Mouse (Mus musculus) fibroblast of lung, adult 2 months (primary cell): Measurements from ENCODE around the gene Ctsh.
A peak's percentile ranks its signal among the peaks of the same experiment; 100 is the strongest.
"Not testable (repeated sequence)": the region's sequence is repeated elsewhere in the genome, so short reads cannot be mapped to it uniquely, and the experiment has no call there.

ENCODE experiments used
- DNase-seq: peaks from one replicate; pipeline ENCODE4 v3.0.0-alpha.2; 2011; ENCODE audit warnings: low read depth

The Ctsh gene

GRCm38 (mm10) chr9:90053852-90054251 is at the start of gene Ctsh:
TSS of gene Ctsh (plus strand) at chr9:90054152.
- no peak for DNase-seq

GRCm38 (mm10) chr9:90006432-90006831 is 47.5 kb upstream of the Ctsh start:
- DNase-seq = no peak

GRCm38 (mm10) chr9:90007094-90007493 is 46.9 kb upstream of the Ctsh start:
- DNase-seq = no peak

- DNase-seq = no peak
These were observed 45.8 kb upstream of the Ctsh start for GRCm38 (mm10) chr9:90008138-90008537.

- no peak for DNase-seq
These were observed 42.1 kb upstream of the Ctsh start for GRCm38 (mm10) chr9:90011849-90012248.

- DNase-seq = no peak
These were observed 39.3 kb upstream of the Ctsh start for GRCm38 (mm10) chr9:90014649-90015048.

- no peak for DNase-seq
These were observed 37.7 kb upstream of the Ctsh start for GRCm38 (mm10) chr9:90016204-90016603.

GRCm38 (mm10) chr9:90020866-90021265 is 33.1 kb upstream of the Ctsh start:
- DNase-seq = no peak

GRCm38 (mm10) chr9:90021442-90021841 is 32.5 kb upstream of the Ctsh start:
- no peak for DNase-seq

GRCm38 (mm10) chr9:90027709-90028108 is 26.2 kb upstream of the Ctsh start:
- DNase-seq = no peak

GRCm38 (mm10) chr9:90033922-90034321 is 20.0 kb upstream of the Ctsh start:
- no peak for DNase-seq

- DNase-seq = no peak
These were observed 18.8 kb upstream of the Ctsh start for GRCm38 (mm10) chr9:90035168-90035567.

- no peak for DNase-seq
These were observed 18.2 kb upstream of the Ctsh start for GRCm38 (mm10) chr9:90035794-90036193.

GRCm38 (mm10) chr9:90036313-90036712 is 17.6 kb upstream of the Ctsh start:
- DNase-seq = no peak

- DNase-seq = no peak
These were observed 15.4 kb upstream of the Ctsh start for GRCm38 (mm10) chr9:90038535-90038934.

GRCm38 (mm10) chr9:90040916-90041315 is 13.0 kb upstream of the Ctsh start:
- DNase-seq = no peak

- no peak for DNase-seq
These were observed 12.4 kb upstream of the Ctsh start for GRCm38 (mm10) chr9:90041556-90041955.

- not testable (repeated sequence) for DNase-seq
These were observed 11.0 kb upstream of the Ctsh start for GRCm38 (mm10) chr9:90042906-90043305.

GRCm38 (mm10) chr9:90045191-90045590 is 8.8 kb upstream of the Ctsh start:
- DNase-seq = no peak

- peak; percentile 87 for DNase-seq
These were observed 5.9 kb upstream of the Ctsh start for GRCm38 (mm10) chr9:90047937-90048627.

GRCm38 (mm10) chr9:90054371-90055145 is 606 bp downstream of the Ctsh start:
- peak; percentile 63 for DNase-seq

GRCm38 (mm10) chr9:90055409-90055808 is 1.5 kb downstream of the Ctsh start:
- no peak for DNase-seq

GRCm38 (mm10) chr9:90055911-90056310 is 2.0 kb downstream of the Ctsh start:
- DNase-seq = no peak

GRCm38 (mm10) chr9:90056716-90057115 is 2.8 kb downstream of the Ctsh start:
- no peak for DNase-seq
